Mouse (Mus musculus): ENCODE results near the gene Gm4301.
"Not testable (repeated sequence)": the region's sequence is repeated elsewhere in the genome, so short reads cannot be mapped to it uniquely, and the experiment has no call there.

The Gm4301 gene

GRCm38 (mm10) chr10:100335376-100335775 lies at the start of gene Gm4301:
Gene Gm4301 (plus strand): TSS chr10:100335676.
- not testable (repeated sequence) for DNase-seq (ENCODE audit: inconsistent ontology term)

- DNase-seq (ENCODE audit: inconsistent ontology term), result no peak
These were observed 39.4 kb upstream of the Gm4301 start for GRCm38 (mm10) chr10:100296105-100296504.

GRCm38 (mm10) chr10:100300106-100300505 lies 35.4 kb upstream of the Gm4301 start:
- not testable (repeated sequence) for DNase-seq (ENCODE audit: inconsistent ontology term)

- not testable (repeated sequence) for DNase-seq (ENCODE audit: inconsistent ontology term)
These were observed 5.1 kb downstream of the Gm4301 start, which contains the start of gene Gm4302 for GRCm38 (mm10) chr10:100340536-100340935. Gene Gm4302 (plus strand): TSS chr10:100340836.

- not testable (repeated sequence) for DNase-seq (ENCODE audit: inconsistent ontology term)
These were observed 10.2 kb downstream of the Gm4301 start, which contains the start of gene Gm4303 for GRCm38 (mm10) chr10:100345672-100346071. Gene Gm4303 (plus strand): TSS chr10:100345972.

GRCm38 (mm10) chr10:100350793-100351192 lies 15.3 kb downstream of the Gm4301 start, which contains the start of gene Gm4305:
Gene Gm4305 (plus strand): TSS chr10:100351093.
- DNase-seq (ENCODE audit: inconsistent ontology term), result not testable (repeated sequence)

DNA sequence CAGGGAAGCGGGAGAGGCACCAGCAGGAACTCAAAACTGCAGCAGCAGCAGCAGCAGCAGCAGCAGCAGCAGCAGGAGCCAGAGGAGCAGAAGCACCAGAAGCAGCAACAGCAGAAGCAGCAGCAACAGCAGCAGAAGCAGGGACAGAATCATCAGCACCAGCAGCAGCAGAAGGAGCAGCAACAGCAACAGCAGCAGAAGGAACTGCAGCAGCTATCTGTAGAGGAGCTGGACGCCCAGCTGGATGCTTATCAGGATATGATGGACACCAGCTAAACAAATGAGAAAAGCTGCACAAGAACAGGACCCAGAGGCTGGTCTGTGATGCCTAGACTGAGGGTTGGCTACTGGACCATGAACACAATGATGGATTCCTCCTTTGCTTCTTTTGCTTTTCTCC lies 21.4 kb downstream of the Gm4301 start:
- not testable (repeated sequence) for DNase-seq (ENCODE audit: inconsistent ontology term)

DNA sequence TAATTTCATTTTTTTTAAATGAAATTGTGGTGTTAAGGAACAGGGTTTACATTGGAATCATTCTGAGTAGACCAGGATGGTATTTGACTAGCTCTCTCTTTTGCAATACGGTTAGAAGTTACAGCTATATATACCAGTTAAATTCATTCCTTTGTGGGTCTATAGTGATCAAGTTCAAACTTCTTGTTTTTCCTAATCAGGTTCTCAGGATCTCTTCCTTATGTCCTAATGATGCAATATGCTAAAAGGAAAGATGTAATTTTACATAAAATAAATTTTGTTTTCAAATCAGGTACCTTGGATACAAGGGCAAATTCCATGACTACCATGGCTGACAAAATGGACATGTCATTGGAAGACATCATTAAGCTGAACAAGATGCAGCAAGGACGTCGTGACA lies 25.6 kb downstream of the Gm4301 start, which contains the start of gene Gm4307:
Gene Gm4307, plus strand, starts transcription at position 301 of the 400 bp plus-strand sequence.
- DNase-seq (ENCODE audit: inconsistent ontology term), result not testable (repeated sequence)

- not testable (repeated sequence) for DNase-seq (ENCODE audit: inconsistent ontology term)
These were observed 47.0 kb downstream of the Gm4301 start, which contains the start of gene Gm4312 for GRCm38 (mm10) chr10:100382460-100382859. Gene Gm4312 (minus strand): TSS chr10:100382560.

Data from Muller cell, postnatal 12 days (primary cell).